Mouse (Mus musculus) heart, embryonic 12.5 days (tissue): Measurements from ENCODE around the gene Kera. TPM values are rescaled to one million over a fixed set of nuclear protein-coding genes. Genes with fewer than 3 reads are reported as not detected.

Experiments used
- polyA plus RNA-seq: library from polyadenylated mRNA; unstranded; fragments of >200 nt; fragmentation: Nextera tagmentation; extraction: Ambion mirVana; gene quantifications from 2 replicates; pipeline ENCODE4 v1.2.1, GENCODE M21; 2016

Gene Kera
- polyA plus RNA-seq, 1 experiment from 2014 or later = 0.17 TPM

Other genes starting within 250 kb of the Kera start
- 86.8 and 96.1 TPM in 2 replicates for gene Dcn, start 127.3 kb upstream of the Kera start, polyA plus RNA-seq
- gene Lum, start 41.8 kb upstream of the Kera start, polyA plus RNA-seq = 87.6 and 99.5 TPM in 2 replicates
- gene Epyc, start 37.2 kb downstream of the Kera start, polyA plus RNA-seq = 0.42 and 0.79 TPM in 2 replicates
- gene Ccer1, start 86.2 kb downstream of the Kera start, polyA plus RNA-seq = not detected in 2 replicates
- gene C030005K15Rik, start 119.9 kb downstream of the Kera start, polyA plus RNA-seq = not detected in 2 replicates